Mouse (Mus musculus) layer of hippocampus, adult 2 months (tissue): ENCODE results near the gene Zmym4. TPM values are rescaled to one million over a fixed set of nuclear protein-coding genes. Genes with fewer than 3 reads are reported as not detected.

Experiments
- DNase-seq, 2 experiments: peaks; one replicate each; pipeline ENCODE4 v3.0.0; 2022; ENCODE audit warnings: low spot score in 2 of 2
- H3K27ac ChIP-seq: fragments of 200-600 bp; 2 replicates; pipeline ENCODE4 v1.8.1; 2022
- H3K4me3 ChIP-seq: fragments of 200-600 bp; 2 replicates; pipeline ENCODE4 v1.8.1; 2022; ENCODE audit warnings: mild to moderate bottlenecking
- CTCF ChIP-seq: fragments of 200-600 bp; conservative IDR thresholded peaks from 2 replicates; pipeline ENCODE4 v1.8.1; 2022; ENCODE audit warnings: antibody characterized with exemption, mild to moderate bottlenecking, moderate library complexity
- total RNA-seq, 2 experiments: library from RNA; stranded (reverse); gene quantifications; 2 replicates each; pipeline ENCODE4 v1.2.3; 2021

Zmym4 gene
- total RNA-seq, 2 experiments from 2014 or later, result 47.6 to 51.9 TPM

DNA sequence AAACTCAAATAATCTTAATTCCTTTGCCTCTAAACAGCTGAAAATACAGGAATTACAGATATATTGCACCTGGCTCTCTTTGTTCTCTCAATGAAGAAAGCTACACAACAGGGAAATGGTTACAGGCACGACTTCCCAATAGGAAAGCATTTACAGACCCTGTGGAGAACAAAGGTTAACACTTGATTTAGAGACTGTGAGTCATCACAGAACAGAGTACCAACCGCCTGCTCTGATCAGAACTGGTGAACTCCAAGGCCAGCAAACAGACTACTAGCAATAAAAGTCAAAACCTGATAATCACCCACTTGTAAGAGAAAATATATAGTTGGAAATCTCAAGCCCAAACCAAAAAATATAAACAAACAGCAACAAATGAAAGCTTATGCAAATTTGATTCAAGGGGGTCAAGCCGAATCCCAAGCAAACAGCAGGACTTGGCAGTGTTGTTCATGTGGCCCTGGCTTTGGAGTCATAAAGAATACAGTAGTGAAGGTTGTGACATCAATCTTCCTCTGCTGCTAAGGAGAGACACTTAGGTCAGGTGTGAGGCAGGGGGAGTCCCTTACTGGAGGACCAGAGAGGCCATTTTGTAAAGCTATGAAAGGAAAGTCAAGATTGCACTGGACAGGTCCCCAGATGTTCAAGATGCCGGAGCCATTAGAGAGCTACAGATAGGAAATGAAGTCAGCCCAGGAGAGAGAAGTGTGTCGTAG lies 88.2 kb downstream of the Zmym4 start:
- no peak overlapping the region for H3K4me3 ChIP-seq
- DNase-seq, result no peak
- no peak overlapping the region for H3K27ac ChIP-seq
- TF ChIP-seq CTCF, result no peak

DNA sequence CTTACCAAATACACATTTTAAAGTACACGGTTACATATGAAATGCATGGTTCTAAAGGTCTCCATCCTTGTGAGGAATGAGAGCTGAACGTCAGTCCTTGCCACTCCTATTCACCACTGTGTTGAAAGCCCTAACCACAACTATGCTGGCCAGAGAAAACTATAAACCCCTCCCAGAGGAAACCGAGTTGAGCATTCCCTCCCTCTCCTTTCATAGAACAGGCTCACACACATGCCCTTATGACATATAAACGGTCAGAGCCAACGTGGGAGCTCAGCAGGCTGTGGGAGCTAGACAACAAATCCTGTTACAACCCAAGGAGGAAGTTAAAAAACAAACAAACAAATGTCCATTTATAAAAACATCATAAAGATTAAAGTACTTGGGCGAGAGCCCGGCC lies 95.2 kb downstream of the Zmym4 start:
- Histone ChIP-seq H3K27ac (no peak overlapping the region), H3K4me3 (no peak overlapping the region)
- no peak for DNase-seq
- TF ChIP-seq CTCF, result no peak

DNA sequence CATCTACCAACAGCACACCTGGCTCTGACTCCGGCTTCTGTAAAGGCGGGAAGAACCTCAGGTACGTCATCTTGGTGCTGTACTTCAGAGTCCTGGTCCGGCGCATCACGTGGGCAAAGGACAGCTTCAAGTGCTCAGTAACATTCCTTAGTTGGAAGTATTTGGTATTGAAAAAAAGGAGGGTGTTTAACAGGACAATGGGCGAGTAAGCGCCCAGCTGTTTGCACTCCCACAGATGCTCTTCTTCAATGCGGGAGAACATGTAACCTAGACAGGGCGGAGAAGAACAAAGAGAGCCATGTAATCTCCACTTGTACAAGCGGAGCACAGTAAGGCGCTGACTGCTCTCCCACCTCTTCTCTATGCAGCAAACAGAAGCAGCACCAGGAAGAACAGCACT lies 99.2 kb downstream of the Zmym4 start:
- TF ChIP-seq CTCF, result no peak
- no peak for DNase-seq
- Histone ChIP-seq H3K4me3 (no peak overlapping the region), H3K27ac (no peak overlapping the region)

DNA sequence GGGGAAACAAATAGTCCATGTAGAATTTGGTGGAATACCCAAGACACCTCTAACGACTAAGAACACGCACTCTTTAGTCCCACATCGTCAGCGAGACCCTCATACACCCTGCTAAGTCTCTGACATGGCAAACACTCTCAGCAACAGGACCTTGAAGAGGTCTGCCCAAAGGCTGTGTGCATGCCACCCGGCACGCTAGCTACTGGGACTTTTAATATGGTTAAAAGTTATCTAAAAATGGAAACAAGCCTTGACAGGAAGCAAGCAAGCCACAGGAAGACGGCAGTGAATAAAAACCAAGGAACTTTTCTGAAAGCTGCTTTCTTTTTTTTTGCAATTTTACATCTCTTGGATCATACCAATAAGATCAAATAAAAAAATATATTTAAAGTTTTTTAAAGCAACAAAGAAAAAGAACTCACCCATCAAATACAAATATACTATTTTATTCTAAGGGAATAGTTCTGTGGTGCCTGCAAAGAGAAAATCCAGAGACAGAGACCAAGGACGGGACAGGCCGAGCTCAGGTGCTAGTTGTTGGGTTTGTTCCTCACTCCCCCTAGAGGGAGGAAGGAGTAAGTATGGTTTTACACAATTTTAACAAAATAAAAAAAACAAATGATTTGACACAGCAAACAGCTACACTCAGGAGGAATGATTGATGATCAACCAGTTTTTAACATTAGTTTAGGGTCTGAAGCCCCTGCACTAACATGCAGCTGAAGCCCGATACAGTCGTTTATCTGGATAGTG lies 106.2 kb downstream of the Zmym4 start:
- peak; percentile 81 for TF ChIP-seq CTCF
- H3K27ac ChIP-seq, result no peak overlapping the region
- no peak for DNase-seq
- H3K4me3 ChIP-seq, result no peak overlapping the region

DNA sequence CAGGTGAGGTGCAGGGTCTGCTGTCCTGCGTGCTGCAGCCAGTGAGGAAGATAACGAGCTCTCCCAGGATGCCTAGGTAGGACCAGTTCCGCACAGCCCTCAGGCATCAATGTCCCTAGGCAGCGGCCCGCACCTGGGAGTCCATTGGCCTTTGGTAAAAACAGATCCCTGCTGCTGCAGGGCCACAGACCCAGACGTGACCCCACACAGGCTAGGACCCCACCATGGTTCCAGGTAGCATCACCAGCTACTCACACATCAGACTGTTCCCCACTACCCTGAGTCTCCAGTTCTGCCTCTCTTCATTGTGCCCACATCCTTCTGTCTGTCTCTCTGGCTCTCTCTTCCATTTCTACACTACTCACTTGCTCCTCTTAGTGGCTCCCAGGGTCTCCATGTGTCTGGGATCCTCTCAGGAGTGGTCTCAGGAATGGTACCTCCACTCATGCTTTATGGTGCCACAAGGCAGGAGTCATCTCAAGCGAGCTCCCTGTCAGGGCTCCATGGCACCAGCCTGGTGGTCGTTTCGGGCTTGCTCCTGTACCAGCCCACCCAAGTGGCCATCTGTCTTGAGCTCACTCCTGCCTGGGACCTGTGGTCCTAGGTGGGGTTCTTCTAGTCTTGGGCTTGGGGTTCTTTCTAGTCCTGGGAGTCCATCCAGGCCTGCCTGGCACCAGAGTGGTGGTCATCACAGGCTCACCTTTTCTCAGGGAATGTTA lies 107.5 kb downstream of the Zmym4 start:
- TF ChIP-seq CTCF, result no peak
- Histone ChIP-seq H3K27ac (no peak overlapping the region), H3K4me3 (no peak overlapping the region)
- no peak for DNase-seq

DNA sequence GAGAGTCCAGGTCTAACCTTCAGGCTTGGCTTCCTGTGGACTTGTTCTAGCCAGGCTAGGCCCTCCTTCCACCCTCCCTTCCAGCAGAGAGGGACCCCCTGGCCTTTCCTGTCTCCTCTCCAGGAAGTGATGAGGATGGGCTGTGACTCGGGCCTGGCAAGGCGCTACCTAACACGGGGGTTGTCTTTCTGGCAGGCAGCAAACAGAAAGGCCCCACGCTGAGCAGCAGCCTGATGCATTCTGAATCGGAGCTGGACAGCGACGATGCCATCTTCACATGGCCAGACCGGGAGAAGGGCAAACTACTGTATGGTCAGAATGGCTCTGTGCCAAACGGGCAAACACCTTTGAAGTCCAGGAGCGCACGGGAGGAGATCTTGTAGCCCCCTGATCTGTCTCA lies 115.0 kb downstream of the Zmym4 start:
- DNase-seq, result no peak
- no peak overlapping the region for H3K4me3 ChIP-seq
- TF ChIP-seq CTCF, result no peak
- peak overlapping the region; percentile 21 for H3K27ac ChIP-seq

DNA sequence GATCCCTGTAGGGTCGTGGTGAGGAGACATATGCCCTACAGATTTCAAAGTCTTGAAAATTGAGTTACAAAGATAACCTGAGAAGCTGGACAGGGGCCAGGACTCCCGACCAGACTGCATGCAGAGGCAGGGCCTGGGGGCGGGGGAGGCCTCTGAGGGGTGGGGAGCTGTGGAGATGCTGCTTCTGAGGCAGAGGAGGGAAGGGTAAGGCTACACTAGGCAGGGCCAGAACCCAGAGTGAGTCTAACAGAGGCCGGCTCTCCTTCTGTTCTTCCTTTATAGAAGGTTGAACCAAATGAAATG lies 117.2 kb downstream of the Zmym4 start:
- Histone ChIP-seq H3K4me3 (no peak overlapping the region), H3K27ac (no peak overlapping the region)
- no peak for TF ChIP-seq CTCF
- DNase-seq, result no peak

DNA sequence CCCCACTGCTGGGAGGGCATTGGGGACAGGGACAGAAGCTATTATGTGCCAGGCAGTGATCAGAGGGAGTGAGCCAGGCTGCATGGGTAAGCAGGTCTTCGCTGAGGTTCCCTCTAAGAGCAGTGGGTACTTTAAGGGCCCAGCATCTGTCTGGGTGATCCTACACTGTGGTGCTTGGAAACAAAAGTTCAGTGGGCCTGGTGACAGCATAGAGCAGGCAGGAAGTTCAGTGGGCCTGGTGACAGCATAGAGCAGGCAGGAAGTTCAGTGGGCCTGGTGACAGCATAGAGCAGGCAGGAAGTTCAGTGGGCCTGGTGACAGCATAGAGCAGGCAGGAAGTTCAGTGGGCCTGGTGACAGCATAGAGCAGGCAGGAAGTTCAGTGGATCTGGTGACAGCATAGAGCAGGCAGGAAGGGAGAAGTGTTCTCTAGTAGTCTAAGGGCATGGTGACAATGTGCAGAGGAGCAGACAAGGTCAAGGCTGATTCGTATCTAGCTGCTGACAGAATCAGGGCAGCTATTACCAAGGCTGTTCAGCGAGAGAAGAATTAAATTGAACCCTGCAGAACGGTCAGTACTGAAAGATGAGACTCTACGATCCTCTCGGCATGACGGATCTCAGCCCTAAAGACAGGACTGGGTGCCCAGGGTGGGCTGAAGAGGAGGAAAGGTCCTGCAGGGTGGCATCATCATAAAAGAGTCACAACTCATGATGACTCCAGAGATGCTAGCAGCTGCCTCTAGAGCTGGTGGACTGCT lies 117.7 kb downstream of the Zmym4 start:
- H3K4me3 ChIP-seq, result no peak overlapping the region
- DNase-seq, result no peak
- H3K27ac ChIP-seq, result no peak overlapping the region
- no peak for TF ChIP-seq CTCF

DNA sequence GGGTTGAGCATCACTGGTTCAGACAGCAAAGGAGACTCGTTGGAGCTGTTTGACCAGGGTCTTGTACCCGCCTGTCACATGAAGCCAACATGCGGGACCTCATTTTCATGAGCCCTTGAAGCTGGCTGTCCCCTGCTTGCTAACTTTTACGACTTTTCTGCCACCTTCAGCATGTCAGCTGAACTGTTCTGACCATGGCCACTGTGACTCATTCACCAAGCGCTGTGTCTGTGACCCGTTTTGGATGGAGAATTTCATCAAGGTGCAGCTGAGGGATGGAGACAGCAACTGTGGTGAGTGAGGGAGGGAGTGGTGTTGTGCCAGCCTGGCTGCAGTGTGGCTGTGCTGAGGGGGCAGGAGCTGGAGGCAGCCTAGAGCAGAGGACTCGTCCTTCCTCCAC lies 121.0 kb downstream of the Zmym4 start:
- 0 out of 2 replicates have a peak, but pooled peaks have one; percentile 6 for TF ChIP-seq CTCF
- Histone ChIP-seq H3K4me3 (no peak overlapping the region), H3K27ac (peak overlapping the region; percentile 63; the same call in 1 of the 2 replicates)
- DNase-seq, result no peak

DNA sequence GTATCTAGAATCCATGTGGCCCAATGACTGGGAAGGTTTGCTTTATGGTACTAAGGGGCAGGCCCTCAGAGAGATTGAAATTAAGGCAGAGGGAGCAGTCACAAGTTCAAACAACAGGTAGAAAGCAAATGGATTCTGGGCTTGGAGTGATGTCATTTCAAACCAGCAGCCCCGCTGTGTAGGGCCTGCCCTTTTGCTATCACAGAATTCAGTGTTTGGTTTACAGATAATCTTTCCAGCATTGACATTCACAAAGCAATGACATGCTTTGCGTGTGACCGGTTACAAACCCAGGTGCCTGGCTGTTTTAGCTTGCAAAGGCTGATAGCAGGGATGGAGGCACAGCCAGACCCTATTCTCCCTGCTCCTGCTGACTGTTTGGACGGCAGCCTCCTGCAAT lies 122.3 kb downstream of the Zmym4 start:
- Histone ChIP-seq H3K27ac (peak overlapping the region; percentile 63; the same call in 1 of the 2 replicates), H3K4me3 (no peak overlapping the region)
- no peak for TF ChIP-seq CTCF
- DNase-seq, result no peak

DNA sequence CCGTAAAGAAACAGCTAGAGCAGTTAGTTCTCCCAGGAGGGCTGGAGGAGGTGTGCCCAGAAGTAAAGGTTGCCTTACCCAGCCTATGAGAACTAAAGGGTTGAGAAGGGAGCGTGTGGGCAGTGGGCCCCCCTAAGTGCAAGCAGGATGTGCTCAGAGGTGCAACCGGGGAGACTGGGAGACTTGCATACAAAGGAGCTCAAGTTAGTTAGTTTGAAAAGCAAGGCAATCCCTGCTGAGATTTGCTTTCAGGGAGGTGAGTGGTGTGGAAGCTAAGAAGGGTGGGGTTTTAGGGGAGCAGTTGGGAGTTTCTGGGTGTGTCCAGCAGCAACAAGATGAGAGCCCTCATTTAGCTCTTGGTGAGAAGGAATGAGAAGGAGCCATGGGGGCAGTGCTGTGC lies 125.0 kb downstream of the Zmym4 start:
- H3K4me3 ChIP-seq, result no peak overlapping the region
- TF ChIP-seq CTCF, result no peak
- DNase-seq, result no peak
- no peak overlapping the region for H3K27ac ChIP-seq

DNA sequence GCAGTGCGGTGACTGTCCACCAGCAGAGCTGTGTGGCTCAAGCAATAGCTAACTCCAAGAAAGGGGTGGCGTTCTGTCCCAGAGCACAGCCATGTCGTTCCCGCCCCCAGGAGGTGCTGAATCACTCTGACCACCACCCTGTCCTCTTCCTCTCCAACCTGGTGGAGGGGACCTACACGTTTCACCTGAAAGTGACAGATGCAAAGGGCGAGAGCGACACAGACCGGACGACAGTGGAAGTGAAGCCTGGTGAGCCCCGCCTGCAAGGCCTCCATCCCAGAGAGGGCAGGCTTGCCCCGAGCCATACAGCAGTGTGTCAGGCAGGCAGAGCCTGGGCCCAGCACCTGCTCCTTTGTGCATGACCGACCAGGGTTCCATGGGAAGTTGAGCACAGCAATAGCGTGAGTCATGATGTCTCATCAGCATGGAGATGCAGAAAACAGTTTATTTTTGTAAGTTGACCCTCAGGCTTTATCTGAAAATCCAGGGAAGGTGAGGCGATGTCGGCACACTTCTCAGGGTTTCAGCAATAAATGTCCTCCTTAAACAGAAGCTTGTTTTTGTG lies 126.9 kb downstream of the Zmym4 start:
- TF ChIP-seq CTCF, result no peak
- no peak for DNase-seq
- Histone ChIP-seq H3K27ac (no peak overlapping the region), H3K4me3 (no peak overlapping the region)
